Mouse (Mus musculus) G1E (cell line): ENCODE measurements at regions not wholly inside any gene's neighbourhood (a gene's known extent, or its start where the extent isn't known, plus 50 kb on each side); places are given as distances from the start of the nearest gene placed in this dataset.

Experiments used
- ATAC-seq: 2 replicates; pipeline ENCODE4 v1.8.0; 2016; ENCODE audit warnings: mild to moderate bottlenecking; ENCODE audit not compliant: insufficient number of reproducible peaks, poor library complexity, low FRiP score, severe bottlenecking; ENCODE audit errors: extremely low read depth
- DNase-seq: peaks from one replicate; pipeline ENCODE4 v3.0.0; 2012; ENCODE audit warnings: low spot score
- H3K27me3 ChIP-seq: 2 replicates; pipeline ENCODE4 v1.6.1; 2012; ENCODE audit warnings: mild to moderate bottlenecking, low read length, inconsistent platforms; ENCODE audit not compliant: insufficient read depth
- H3K36me3 ChIP-seq: replicated peaks from 2 replicates; pipeline ENCODE3; 2012; ENCODE audit warnings: mild to moderate bottlenecking, inconsistent platforms
- H3K4me1 ChIP-seq: 2 replicates; pipeline ENCODE4 v1.6.1; 2012; ENCODE audit warnings: low read depth, low read length, inconsistent platforms, mixed read lengths; ENCODE audit not compliant: insufficient read depth
- H3K4me3 ChIP-seq: 2 replicates; pipeline ENCODE4 v1.5.1; 2012; ENCODE audit warnings: low read depth, mild to moderate bottlenecking, inconsistent platforms, low read length, moderate library complexity, mixed read lengths
- H3K9me3 ChIP-seq: replicated peaks from 2 replicates; pipeline ENCODE4 v1.6.1; 2012; ENCODE audit warnings: inconsistent platforms
- CTCF ChIP-seq: IDR thresholded peaks from 2 replicates; pipeline ENCODE4 v1.5.1; 2012; ENCODE audit warnings: low read depth, low read length, inconsistent platforms, mixed read lengths
- GATA1 ChIP-seq: IDR thresholded peaks from 2 replicates; pipeline ENCODE4 v1.6.1; 2012; ENCODE audit warnings: borderline replicate concordance, low read length, inconsistent platforms, mixed read lengths
- GATA2 ChIP-seq: IDR thresholded peaks from 2 replicates; pipeline ENCODE4 v1.6.1; 2012; ENCODE audit warnings: low read depth, low read length, inconsistent platforms, borderline replicate concordance
- POLR2AphosphoS5 ChIP-seq: IDR thresholded peaks from 2 replicates; pipeline ENCODE4 v1.6.1; 2012; ENCODE audit warnings: low read depth, low read length, inconsistent platforms; ENCODE audit not compliant: insufficient replicate concordance
- TAL1 ChIP-seq: conservative IDR thresholded peaks from 2 replicates; pipeline ENCODE4 v1.6.1; 2012; ENCODE audit warnings: low read depth, low read length, inconsistent platforms, mixed read lengths

GRCm38 (mm10) chr10:97422579-97422978 lies 56.8 kb upstream of the Dcn start:
- Histone ChIP-seq H3K4me1 (no peaks in the 10 kb centered on the region), H3K36me3 (no peaks in the 10 kb centered on the region), H3K4me3 (no peak overlapping the region), H3K27me3 (no peaks in the 10 kb centered on the region), H3K9me3 (no peaks in the 10 kb centered on the region; the same call in 1 of the 2 replicates)
- DNase-seq = no peak
- no peak for ATAC-seq
- TF ChIP-seq GATA2 = no peak
- TF ChIP-seq GATA1 = no peak
- TF ChIP-seq CTCF = no peak
- TF ChIP-seq POLR2AphosphoS5 = no peak
- TF ChIP-seq TAL1 = no peak

GRCm38 (mm10) chr10:97423039-97423700 lies 56.2 kb upstream of the Dcn start:
- Histone ChIP-seq H3K4me3 (no peak overlapping the region), H3K27me3 (no peaks in the 10 kb centered on the region), H3K4me1 (no peaks in the 10 kb centered on the region), H3K36me3 (no peaks in the 10 kb centered on the region), H3K9me3 (no peaks in the 10 kb centered on the region; the same call in 1 of the 2 replicates)
- DNase-seq (no peak), ATAC-seq (no peak)
- TF ChIP-seq GATA1 (no peak), TAL1 (no peak), GATA2 (no peak), POLR2AphosphoS5 (no peak), CTCF (no peak)
